Mouse (Mus musculus) adrenal gland, postnatal 25 days (tissue): Measurements from ENCODE around the gene Tssk3. TPM values are rescaled to one million over a fixed set of nuclear protein-coding genes. Genes with fewer than 3 reads are reported as not detected.
"Not testable (repeated sequence)": the region's sequence is repeated elsewhere in the genome, so short reads cannot be mapped to it uniquely, and the experiment has no call there.

Experiments
- DNase-seq: peaks from one replicate; pipeline ENCODE4 v3.0.0; 2021; ENCODE audit warnings: mixed read lengths
- total RNA-seq: library from RNA; stranded (reverse); gene quantifications from 2 replicates; pipeline ENCODE4 v1.2.3, GENCODE M21; 2021

Gene Tssk3
- total RNA-seq, 1 experiment from 2014 or later: not detected

GRCm38 (mm10) chr4:129500607-129501566 lies 10.1 kb upstream of the Tssk3 start:
- peak; percentile 92 for DNase-seq

- DNase-seq: no peak
Measured at GRCm38 (mm10) chr4:129500017-129500416, 9.2 kb upstream of the Tssk3 start.

GRCm38 (mm10) chr4:129498941-129499340 lies 8.1 kb upstream of the Tssk3 start:
- DNase-seq: no peak

DNA sequence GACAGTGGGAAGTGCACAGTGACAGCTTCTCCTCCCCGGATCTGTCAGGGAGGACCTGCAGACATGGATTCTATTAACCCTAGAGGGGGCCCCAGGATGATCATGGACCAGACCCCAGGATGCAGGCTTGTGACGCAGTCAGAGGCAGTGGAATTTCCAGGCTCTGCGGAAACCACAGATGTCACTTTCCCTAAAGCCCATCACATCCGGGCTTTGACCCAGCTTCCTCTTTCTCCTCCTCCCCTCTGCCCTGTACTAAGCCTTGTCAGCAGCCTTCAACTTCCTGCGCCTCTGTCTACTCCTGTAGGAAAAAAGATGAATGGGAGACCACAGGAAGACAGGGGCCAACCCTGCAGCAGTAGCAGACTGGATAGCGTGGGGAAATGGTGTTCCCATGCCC lies 5.8 kb upstream of the Tssk3 start:
- DNase-seq: no peak

GRCm38 (mm10) chr4:129495672-129496562 lies 5.1 kb upstream of the Tssk3 start:
- DNase-seq: no peak

DNA sequence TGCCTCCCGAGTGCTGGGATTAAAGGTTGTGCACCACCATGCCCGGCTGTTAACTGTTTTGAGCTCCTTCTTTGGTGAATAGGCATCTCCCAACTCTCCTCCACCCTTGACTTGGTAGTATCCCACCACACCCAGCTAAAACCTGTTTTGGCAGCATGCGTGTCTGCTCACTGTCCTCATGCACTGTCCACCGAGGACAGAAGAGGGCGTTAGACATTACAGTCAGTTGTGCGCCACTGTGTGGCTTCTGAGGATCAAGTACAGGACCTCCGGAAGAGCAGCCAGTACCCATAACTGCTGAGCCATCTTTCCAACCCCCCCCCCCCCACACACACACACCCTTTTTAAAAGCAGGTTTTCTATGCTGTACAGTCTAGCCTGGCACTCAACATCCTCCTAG lies 3.9 kb upstream of the Tssk3 start:
- DNase-seq: no peak

- DNase-seq: no peak
Measured at GRCm38 (mm10) chr4:129481090-129481489, 9.7 kb downstream of the Tssk3 start.

- DNase-seq: no peak
Measured at GRCm38 (mm10) chr4:129479863-129480262, 11.0 kb downstream of the Tssk3 start.

DNA sequence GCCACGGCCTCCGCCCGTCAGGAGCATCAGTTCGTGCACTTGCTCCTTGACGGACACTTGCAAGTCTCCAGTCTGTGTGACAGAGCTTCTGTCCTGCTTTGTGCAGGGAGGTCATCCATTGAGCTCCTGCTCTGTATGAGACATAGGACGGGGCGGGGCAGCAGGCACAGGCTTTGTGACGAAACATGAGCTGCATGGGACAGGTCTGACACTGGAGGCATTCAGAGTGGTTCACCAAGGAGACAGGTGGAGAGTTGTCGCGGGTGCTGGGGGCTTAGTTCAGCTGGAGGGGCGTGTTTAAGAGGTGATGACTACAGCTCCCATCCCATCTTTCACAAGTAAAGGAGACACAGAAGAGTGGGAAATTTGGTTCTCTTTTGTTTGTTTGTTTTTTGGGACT lies 14.8 kb downstream of the Tssk3 start:
- no peak for DNase-seq

- DNase-seq: no peak
Measured at GRCm38 (mm10) chr4:129464286-129464815, 26.5 kb downstream of the Tssk3 start.

DNA sequence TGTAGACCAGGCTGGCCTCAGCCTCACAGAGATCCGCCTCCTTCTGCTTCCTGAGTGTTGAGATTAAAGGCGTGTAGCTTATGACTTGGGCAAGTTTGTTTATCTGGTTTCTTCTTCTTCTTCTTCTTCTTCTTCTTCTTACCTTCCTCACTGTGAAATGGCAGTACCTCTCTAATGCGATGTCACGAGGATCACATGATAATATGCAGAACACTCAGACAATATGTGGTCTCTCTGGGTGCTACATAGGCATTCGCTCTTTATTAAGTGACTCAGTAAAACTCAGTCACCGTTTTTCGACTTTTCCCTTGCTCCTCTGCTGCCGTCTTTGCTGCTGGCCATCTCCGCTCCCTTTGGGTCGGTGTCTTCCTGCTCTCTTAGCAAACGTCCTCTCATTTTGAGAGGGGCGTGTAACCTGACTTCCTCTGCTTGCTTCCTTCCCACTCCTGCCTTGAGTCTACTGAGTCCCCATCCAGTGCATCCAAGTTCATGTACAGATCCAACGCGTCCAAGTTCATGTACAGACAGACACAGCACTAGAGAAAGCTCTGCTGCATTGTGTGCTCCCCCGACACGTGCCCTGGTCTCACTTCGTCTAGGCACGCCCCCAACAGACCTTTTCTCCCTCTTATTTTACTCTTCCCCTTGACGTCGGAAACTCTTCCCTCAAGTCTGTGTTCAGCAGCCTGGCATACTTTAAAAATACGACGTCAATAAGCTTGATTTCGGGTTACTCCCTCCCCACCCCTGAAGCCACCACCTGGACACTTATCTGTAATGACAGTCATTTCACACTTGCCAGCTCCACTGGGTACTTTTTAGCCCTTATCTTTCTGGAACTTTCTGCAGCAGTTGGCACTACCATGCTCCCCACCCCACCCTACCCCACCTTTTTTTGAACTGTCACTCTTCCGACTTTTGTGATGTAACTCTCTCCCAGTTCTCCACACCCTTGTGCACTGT lies 27.4 kb downstream of the Tssk3 start:
- no peak for DNase-seq

DNA sequence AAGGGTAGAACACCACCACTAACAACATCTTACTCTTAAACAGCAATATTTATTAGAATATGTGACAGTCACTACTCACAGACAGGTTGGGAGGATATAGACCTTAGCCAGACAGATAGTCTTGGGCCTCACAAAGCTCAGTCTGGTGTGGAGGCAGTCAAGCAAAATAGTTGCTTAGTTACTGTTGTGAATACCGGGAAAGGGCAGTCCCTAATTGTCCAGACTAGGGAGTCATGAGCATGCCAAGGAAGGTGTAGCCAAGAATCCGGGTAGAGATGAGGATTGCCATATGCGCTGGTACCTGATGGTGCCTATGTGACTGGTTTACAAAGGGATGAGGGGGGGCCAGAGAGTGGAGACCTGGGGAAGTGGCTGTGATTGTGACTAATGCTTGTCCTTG lies 28.7 kb downstream of the Tssk3 start:
- no peak for DNase-seq

DNA sequence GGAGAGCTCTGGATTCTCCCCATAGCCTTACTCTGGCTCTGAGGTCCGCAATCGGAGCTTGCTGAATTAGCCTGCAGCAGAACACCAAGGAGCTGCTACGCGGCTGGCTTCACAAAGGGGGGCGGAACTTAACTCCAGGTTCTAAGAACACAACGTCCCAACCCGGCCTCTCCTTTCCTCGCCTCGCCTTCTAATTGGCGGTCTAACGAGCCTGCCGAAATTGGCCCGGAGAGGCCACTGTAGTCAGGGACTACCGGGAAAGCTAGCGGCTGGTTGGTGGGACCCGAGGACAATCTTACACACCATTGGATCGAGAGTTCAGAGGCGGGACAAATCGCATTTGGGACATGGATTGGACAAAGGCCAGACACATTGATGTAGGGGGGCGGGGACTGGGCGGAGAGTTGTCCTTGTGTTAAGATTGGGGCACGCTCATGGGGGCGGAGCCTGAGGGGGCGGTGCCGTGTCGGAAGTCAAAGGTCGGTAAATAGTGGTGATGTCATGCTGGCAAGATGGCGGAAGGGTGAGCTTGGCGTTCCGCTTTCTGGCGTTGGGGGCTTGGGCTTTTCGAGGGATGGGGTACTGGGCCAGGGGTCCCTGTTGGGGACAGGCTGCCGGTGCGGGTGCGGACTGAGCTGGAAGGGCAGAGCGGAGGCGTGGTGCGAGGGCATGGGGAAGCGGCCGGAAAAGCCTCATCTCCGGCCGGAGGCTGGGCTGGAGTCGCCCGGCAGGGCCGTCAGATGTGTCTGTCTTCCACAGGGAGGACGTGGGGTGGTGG lies 29.4 kb downstream of the Tssk3 start, which contains the start of gene Bsdc1:
Bsdc1 (plus strand) TSS at position 399 of the 778 bp plus-strand sequence.
- peak; percentile 98 for DNase-seq

DNA sequence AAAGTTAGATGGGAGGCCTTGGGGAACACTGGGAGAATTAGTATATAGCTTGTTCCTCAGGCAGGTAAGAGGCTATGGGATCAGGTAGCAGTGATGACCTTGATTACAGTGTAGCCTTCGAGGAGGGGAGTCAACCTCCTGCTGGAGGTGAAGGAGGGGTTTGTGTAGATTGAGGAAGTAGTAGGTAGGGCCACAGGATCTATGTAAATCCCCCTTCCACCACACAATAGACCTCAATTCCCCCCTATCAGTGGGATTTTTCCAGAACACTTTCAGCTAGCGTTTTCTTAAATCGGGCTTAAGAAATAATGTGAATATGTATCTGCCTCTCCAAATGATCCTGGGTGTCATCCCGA lies 30.0 kb downstream of the Tssk3 start:
- DNase-seq: no peak

GRCm38 (mm10) chr4:129459726-129460125 lies 31.1 kb downstream of the Tssk3 start:
- DNase-seq: no peak

DNA sequence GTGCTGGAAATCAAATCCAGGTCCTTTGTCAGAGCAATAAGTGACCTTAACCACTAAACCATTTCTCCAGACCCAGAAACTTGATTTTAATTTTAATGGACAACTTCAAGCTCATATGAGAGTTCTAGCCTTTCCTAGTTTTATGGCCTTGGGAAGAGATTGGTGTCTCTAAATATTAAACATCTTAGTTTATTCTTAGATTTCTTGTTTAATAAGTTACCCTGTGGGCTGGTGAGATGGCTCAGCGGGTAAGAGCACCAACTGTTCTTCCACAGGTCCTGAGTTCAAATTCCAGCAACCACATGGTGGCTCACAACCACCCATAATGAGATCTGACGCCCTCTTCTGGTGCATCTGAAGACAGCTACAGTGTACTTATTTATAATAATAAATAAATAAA lies 33.5 kb downstream of the Tssk3 start:
- DNase-seq: not testable (repeated sequence)

GRCm38 (mm10) chr4:129456126-129456525 lies 34.7 kb downstream of the Tssk3 start:
- DNase-seq: no peak

- DNase-seq: peak; percentile 22
Measured at GRCm38 (mm10) chr4:129455265-129455664, 35.6 kb downstream of the Tssk3 start.

DNA sequence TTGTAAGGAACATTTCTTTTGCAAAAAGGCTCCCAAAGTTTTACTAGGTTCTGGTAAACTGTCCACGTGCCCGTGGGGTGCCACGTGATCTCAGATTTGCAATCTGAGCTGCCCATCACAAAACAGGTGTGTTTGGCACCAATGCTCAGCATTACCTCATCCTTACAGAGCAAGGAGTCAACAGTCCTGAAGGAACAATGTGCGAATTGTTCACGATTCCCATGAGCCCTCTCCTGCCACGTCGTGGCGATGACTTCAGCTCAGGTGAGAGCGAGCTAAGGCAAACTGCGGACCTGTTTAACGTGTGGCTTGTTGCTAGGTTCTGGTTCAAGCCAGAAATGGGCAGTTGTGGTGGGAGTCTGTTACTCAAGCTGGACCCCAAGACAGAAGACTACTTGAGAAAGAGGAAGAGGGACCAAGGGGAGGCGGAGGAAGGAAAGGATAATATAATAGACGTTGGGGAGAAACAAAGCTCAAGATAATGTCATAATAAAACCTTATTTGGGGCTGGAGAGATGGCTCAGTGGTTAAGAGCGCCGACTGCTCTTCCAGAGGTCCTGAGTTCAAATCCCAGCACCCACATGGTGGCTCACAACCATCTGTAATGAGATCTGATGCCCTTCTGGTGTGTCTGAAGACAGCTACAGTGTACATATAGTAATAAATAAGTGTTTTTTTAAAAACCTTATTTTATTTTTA lies 39.2 kb downstream of the Tssk3 start:
- DNase-seq: no peak

- no peak for DNase-seq
Measured at GRCm38 (mm10) chr4:129450851-129451250, 40.0 kb downstream of the Tssk3 start.
